Mouse (Mus musculus) hindbrain, embryonic 16.5 days (tissue): ENCODE results near the gene Amt. TPM values are rescaled to one million over a fixed set of nuclear protein-coding genes. Genes with fewer than 3 reads are reported as not detected.
"Not testable (repeated sequence)": the region's sequence is repeated elsewhere in the genome, so short reads cannot be mapped to it uniquely, and the experiment has no call there.

Experiments
- ATAC-seq: fragments of 200-750 bp; cut with Nextera tagmentation; 2 replicates; pipeline ENCODE4 v1.8.0; 2017; ENCODE audit warnings: moderate TSS enrichment, moderate library complexity
- H3K27ac ChIP-seq: fragments of 300-500 bp; sonication (generic); 2 replicates; pipeline ENCODE4 v1.5.1; 2014; ENCODE audit warnings: low read depth, mild to moderate bottlenecking, control low read depth, low read length, moderate library complexity
- H3K27me3 ChIP-seq: fragments of 300-500 bp; sonication (generic); replicated peaks from 2 replicates; pipeline ENCODE4 v1.6.1; 2014; ENCODE audit warnings: low read length; ENCODE audit not compliant: control insufficient read depth, insufficient read depth
- H3K36me3 ChIP-seq: fragments of 300-500 bp; sonication (generic); 2 replicates; pipeline ENCODE4 v1.6.1; 2014; ENCODE audit warnings: mild to moderate bottlenecking, low read length, moderate library complexity, mixed read lengths; ENCODE audit not compliant: control insufficient read depth, insufficient read depth
- H3K4me1 ChIP-seq: fragments of 300-500 bp; sonication (generic); 2 replicates; pipeline ENCODE4 v1.6.1; 2014; ENCODE audit warnings: low read depth, low read length; ENCODE audit not compliant: control insufficient read depth, insufficient read depth
- H3K4me2 ChIP-seq: fragments of 300-500 bp; sonication (generic); 2 replicates; pipeline ENCODE4 v1.6.1; 2014; ENCODE audit warnings: mild to moderate bottlenecking, low read length, control low read depth, moderate library complexity
- H3K4me3 ChIP-seq: fragments of 300-500 bp; sonication (generic); 2 replicates; pipeline ENCODE4 v1.5.1; 2014; ENCODE audit warnings: mild to moderate bottlenecking, low read length, control low read depth, moderate library complexity
- H3K9ac ChIP-seq: fragments of 300-500 bp; sonication (generic); 2 replicates; pipeline ENCODE4 v1.6.1; 2014; ENCODE audit warnings: low read depth, mild to moderate bottlenecking, control low read depth, low read length, moderate library complexity
- H3K9me3 ChIP-seq: fragments of 300-500 bp; sonication (generic); 2 replicates; pipeline ENCODE4 v1.6.1; 2014; ENCODE audit warnings: mild to moderate bottlenecking, low read length, moderate library complexity; ENCODE audit not compliant: control insufficient read depth
- WGBS: fragments of 180-500 bp; shearing (Covaris S2); extraction: QIAGEN DNeasy Blood & Tissue Kit; methylation state at CpG from one replicate; pipeline ENCODE4 v1.1.7; 2014; 5-methylcytosine and 5-hydroxymethylcytosine counted together
- polyA plus RNA-seq: library from polyadenylated mRNA; unstranded; fragments of >200 nt; fragmentation: Nextera tagmentation; extraction: Ambion mirVana; gene quantifications from 2 replicates; pipeline ENCODE4 v1.2.1, GENCODE M21; 2015

Gene Amt
- polyA plus RNA-seq, 1 experiment from 2014 or later: 23.3 TPM

DNA sequence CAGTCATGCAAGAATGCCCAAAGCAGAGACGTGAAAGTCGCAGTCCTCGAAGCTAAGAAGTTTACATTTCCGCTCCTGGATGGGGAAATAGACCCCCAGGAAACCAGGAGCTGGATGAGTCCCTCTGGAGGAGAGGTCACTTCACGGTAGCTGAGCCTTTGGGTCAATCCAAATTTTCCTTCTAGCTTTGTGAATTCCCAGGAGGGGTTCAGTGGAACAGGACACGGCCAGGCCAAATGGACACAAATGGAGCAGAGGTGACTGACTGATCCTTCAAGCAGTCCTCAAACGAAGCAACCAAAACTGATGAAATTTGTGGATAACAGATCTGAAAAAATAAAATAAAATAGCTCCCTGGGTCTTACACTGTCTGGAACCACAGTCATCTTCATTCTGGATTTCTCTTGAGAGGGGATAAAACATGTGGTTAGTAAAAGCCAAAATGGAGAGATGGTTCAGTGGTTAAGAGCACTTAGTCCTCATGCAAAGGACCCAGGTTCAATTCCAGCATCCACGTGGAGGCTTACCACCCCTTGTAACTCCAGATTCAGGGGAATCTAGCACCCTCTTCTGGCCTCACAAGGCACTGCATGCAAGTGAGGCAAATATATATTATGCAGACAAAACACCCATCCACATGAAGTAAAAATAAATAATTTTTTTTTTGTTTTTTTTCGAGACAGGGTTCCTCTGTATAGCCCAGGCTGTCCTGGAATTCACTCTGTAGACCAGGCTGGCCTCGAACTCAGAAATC, 17.8 kb upstream of the Amt start:
- no peak overlapping the region for H3K9ac ChIP-seq
- no peak overlapping the region for H3K4me3 ChIP-seq
- 68% methylated on average over 10 of the region's 10 CpGs for WGBS
- no peaks in the 10 kb centered on the region for H3K4me1 ChIP-seq
- H3K9me3 ChIP-seq: no peaks in the 10 kb centered on the region
- no peaks in the 10 kb centered on the region for H3K27me3 ChIP-seq
- H3K36me3 ChIP-seq: no peaks in the 10 kb centered on the region
- no peak overlapping the region for H3K27ac ChIP-seq
- no peak for ATAC-seq
- H3K4me2 ChIP-seq: no peak overlapping the region

DNA sequence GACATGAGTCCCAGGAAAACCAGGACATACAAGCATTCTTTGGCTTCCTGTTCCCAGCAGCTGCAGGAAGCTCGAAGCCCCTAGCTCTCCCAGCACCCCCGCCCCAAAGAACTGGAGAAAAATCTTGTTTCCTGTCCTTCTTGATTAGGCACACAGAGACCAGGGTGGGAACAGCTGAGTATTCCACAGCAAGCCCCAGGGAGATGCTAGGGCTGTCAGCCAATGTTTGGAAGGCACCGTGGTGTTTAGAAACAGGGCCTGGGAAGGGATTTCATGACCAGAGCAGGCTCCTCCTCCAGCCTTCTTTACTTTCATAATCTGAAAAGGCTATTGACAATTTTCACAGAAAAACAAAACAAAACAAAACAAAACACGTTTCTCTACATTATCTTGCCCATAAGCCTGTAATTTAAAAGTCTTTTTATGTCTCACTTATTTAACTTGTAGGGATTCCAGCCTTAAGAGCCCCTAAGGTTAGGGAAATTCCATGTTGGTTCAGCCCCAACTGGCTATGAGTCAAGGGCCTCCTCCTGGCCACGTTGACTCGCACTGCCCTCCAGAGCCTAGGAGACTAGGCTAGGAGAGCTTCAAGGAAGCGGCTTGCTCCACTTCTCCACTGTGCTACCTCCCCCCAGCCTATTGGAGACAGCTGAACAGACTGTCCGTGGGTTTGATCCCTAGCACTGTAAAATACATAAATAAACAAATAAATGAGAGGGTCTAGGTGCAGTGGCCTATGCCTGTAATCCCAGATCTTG, 16.4 kb upstream of the Amt start:
- Histone ChIP-seq H3K9me3 (no peaks in the 10 kb centered on the region), H3K36me3 (no peaks in the 10 kb centered on the region), H3K9ac (no peak overlapping the region), H3K4me1 (no peaks in the 10 kb centered on the region), H3K4me2 (no peak overlapping the region), H3K27me3 (no peaks in the 10 kb centered on the region), H3K4me3 (no peak overlapping the region), H3K27ac (no peak overlapping the region; the same call in 1 of the 2 replicates)
- WGBS: 36% methylated on average over 8 of the region's 8 CpGs
- no peak for ATAC-seq

DNA sequence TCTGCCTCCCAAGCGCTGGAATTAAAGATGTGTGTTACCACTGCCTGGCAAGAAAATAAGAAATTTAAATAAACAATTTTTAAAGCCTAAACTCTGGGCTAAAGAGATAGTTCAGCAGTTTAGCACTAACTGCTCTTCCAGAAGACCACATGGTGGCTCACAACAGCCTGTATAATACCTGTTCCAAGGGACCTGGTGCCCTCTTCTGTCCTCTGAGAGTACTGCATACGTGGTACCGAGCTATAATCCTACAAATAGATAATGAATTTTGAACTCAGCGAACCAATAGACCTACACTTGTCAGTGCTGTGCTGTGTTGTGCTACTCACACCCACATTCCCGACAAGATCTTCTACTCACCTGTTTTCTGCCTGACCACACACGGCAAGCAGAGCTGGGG, 12.2 kb upstream of the Amt start:
- no peaks in the 10 kb centered on the region for H3K36me3 ChIP-seq
- 0 out of 2 replicates have a peak overlapping the region, but pooled peaks have one; percentile 3 for H3K9ac ChIP-seq
- no peak overlapping the region for H3K4me2 ChIP-seq
- no peaks in the 10 kb centered on the region for H3K4me1 ChIP-seq
- no peaks in the 10 kb centered on the region for H3K27me3 ChIP-seq
- H3K9me3 ChIP-seq: no peaks in the 10 kb centered on the region
- WGBS: 15% methylated on average over 6 of the region's 6 CpGs
- no peak overlapping the region for H3K27ac ChIP-seq
- ATAC-seq: peak; percentile 85
- no peak overlapping the region for H3K4me3 ChIP-seq

DNA sequence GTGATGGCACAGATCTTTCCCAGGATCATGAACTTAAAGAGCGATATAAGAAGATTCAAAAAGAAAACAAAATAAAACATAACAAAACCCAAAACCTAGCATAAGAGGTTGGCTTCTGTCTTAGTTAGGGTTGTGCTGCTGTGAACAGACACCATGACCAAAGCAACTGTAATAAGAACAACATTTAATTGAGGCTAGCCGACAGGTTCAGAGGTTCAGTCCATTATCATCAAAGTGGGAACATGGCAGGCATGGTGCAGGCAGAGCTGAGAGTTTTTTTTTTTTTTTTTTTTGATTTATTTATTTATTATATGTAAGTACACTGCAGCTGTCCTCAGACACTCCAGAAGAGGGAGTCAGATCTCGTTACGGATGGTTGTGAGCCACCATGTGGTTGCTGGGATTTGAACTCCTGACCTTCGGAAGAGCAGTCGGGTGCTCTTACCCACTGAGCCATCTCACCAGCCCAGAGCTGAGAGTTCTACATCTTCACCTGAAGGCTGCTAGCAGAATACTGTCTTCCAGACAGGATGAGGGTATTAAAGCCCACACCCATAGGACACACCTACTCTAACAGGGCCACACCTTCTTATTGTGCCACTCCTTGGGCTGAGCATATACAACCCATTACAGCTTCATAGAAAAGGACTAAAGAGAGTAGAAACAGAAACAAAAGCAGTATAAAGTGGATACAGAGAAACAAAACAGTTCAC, 9.0 kb upstream of the Amt start:
- not testable (repeated sequence) for ATAC-seq, H3K4me1 ChIP-seq, H3K36me3 ChIP-seq, H3K9ac ChIP-seq, H3K4me3 ChIP-seq, H3K4me2 ChIP-seq, H3K27me3 ChIP-seq, H3K9me3 ChIP-seq, H3K27ac ChIP-seq
- 91% methylated on average over 4 of the region's 6 CpGs for WGBS

DNA sequence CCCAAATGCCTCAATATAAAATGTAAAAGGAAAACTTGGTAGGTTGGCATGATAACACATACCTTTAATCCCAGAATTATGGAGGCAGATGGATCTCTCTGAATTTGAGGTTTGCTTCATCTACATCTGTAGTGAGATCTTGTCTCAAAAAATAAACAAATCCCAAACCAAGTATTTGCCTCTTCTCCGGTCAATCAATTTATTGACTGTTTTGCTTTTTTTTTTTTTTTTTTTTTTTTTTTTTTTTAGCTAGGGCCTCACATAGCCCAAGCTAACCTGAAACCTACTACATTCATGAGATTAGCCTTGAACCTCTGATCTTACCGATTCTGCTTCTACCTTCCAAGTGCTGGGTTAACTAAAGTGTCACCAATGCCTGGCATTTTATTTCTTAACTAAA, 7.3 kb upstream of the Amt start:
- H3K27ac ChIP-seq: peak overlapping the region; percentile 88; the same call in 1 of the 2 replicates
- H3K4me1 ChIP-seq: peaks cover 9% of the 10 kb centered on the region
- no peaks in the 10 kb centered on the region for H3K9me3 ChIP-seq
- H3K36me3 ChIP-seq: peaks cover under 1% of the 10 kb centered on the region; the same call in 1 of the 2 replicates
- H3K27me3 ChIP-seq: no peaks in the 10 kb centered on the region
- H3K4me2 ChIP-seq: peak overlapping the region; percentile 71
- no peak overlapping the region for H3K4me3 ChIP-seq
- no peak for ATAC-seq
- no peak overlapping the region for H3K9ac ChIP-seq
- WGBS: 64% methylated on average over 2 of the region's 2 CpGs

DNA sequence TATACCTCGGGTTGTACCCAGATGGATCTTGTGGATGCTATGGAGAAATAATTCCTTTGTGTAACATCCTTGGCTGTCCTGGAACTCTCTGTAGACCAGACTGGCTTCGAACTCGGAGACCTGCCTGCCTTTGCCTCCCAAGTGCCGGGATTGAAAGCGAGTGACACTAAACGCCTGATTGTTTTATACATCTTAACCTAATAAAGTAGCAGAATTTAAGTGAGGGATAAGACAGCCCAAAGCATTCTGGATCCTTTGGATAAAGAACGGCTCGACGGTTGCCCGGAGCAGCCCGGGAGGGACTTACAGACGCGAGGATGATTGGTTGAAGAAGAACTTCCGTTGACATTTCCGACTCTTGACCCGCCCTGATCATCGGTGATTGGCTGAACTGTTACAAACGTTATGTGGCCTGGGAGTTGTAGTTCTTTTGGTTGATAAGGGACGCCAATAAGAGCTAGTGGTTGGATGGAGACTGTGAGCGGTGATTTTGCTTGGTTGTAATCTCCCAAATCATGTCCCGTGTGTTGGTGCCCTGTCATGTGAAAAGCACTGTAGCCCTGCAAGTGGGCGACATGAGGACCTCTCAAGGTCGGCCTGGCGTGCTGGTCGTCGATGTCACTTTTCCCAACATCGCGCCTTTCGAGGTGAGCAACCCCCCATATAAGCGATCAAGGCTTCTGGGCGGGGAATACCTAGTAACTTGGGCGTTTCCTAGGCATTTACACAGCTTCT, 6.5 kb upstream of the Amt start, which contains the start of gene Nicn1:
Gene Nicn1 (plus strand): TSS at position 414 of the 735 bp plus-strand sequence.
- WGBS: under 1% methylated on average over 32 of the region's 32 CpGs
- no peaks in the 10 kb centered on the region for H3K9me3 ChIP-seq
- peak; percentile 99 for ATAC-seq
- H3K36me3 ChIP-seq: peaks cover 7% of the 10 kb centered on the region; the same call in 1 of the 2 replicates
- H3K4me2 ChIP-seq: peak within 1 kb of the TSS; percentile 79
- H3K4me1 ChIP-seq: peaks cover 9% of the 10 kb centered on the region
- H3K9ac ChIP-seq: peak within 1 kb of the TSS; percentile 69
- H3K27me3 ChIP-seq: no peaks in the 10 kb centered on the region
- peak within 1 kb of the TSS; percentile 55 for H3K4me3 ChIP-seq
- peak within 1 kb of the TSS; percentile 88 for H3K27ac ChIP-seq

DNA sequence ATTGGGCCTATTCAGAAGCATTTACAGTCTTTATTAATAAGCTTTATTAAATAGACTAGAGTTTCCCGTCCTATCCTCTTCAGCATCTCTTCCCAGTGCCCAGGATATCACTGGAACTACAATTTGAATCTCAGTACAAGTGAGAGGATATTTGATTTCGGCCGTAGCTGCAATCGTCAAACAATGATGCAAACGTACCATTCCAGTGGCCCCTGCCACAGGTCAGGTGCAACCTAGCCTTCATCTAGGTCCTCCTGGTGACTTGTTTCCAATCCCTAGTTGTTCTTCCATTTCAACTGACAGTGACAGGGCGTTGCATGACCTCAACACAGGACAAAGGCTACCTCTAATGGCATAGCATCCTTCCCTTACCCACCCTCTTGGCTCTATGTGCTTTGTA, 5.9 kb upstream of the Amt start:
- WGBS: 42% methylated on average over 6 of the region's 6 CpGs
- ATAC-seq: peak; percentile 1; the same call in 1 of the 2 replicates
- no peaks in the 10 kb centered on the region for H3K27me3 ChIP-seq
- H3K9ac ChIP-seq: peak overlapping the region; percentile 69
- H3K4me1 ChIP-seq: peaks cover 9% of the 10 kb centered on the region
- H3K4me3 ChIP-seq: peak overlapping the region; percentile 55
- H3K4me2 ChIP-seq: peak overlapping the region; percentile 79
- H3K9me3 ChIP-seq: no peaks in the 10 kb centered on the region
- H3K27ac ChIP-seq: peak overlapping the region; percentile 82
- H3K36me3 ChIP-seq: peaks cover 12% of the 10 kb centered on the region; the same call in 1 of the 2 replicates

DNA sequence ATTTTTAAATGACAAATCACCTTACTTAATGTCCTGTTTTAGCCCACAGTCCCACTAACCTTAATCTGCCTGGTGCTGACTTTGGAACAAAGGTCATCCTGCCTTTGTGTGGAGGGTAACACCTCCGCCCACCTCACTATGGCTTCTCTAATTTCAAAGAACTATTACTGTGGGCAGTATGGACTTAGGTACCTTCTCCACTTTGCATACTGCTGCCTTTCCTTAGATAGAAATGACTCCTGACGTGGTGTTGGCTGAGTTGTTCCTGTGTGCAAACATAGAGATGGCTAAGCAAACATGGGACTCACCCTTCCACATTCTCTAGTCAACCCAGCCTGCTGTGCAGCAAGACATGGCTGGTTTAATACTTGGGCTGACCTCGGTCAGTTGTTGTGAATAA, 5.2 kb downstream of the Amt start:
- WGBS: 91% methylated on average over 3 of the region's 3 CpGs
- Histone ChIP-seq H3K9ac (no peak overlapping the region), H3K4me3 (no peak overlapping the region), H3K4me1 (peaks cover 7% of the 10 kb centered on the region), H3K27me3 (no peaks in the 10 kb centered on the region), H3K9me3 (no peaks in the 10 kb centered on the region), H3K36me3 (peaks cover 19% of the 10 kb centered on the region), H3K4me2 (no peak overlapping the region), H3K27ac (no peak overlapping the region)
- no peak for ATAC-seq
